Mouse (Mus musculus) midbrain, embryonic 12.5 days (tissue): ENCODE results near the gene Aldh9a1. TPM values are rescaled to one million over a fixed set of nuclear protein-coding genes. Genes with fewer than 3 reads are reported as not detected.

Experiments used
- ATAC-seq: fragments of 200-750 bp; cut with Nextera tagmentation; 2 replicates; pipeline ENCODE4 v1.8.0; 2017; ENCODE audit warnings: low read depth, moderate TSS enrichment, moderate library complexity; ENCODE audit not compliant: low FRiP score
- H3K27ac ChIP-seq: fragments of 300-500 bp; sonication (generic); replicated peaks from 2 replicates; pipeline ENCODE4 v1.5.1; 2016; ENCODE audit warnings: mild to moderate bottlenecking
- H3K27me3 ChIP-seq: fragments of 300-500 bp; sonication (generic); 2 replicates; pipeline ENCODE4 v1.6.1; 2016; ENCODE audit warnings: mild to moderate bottlenecking
- H3K36me3 ChIP-seq: fragments of 300-500 bp; sonication (generic); 2 replicates; pipeline ENCODE4 v1.6.1; 2016
- H3K4me1 ChIP-seq: fragments of 300-500 bp; sonication (generic); 2 replicates; pipeline ENCODE4 v1.6.1; 2016
- H3K4me2 ChIP-seq: fragments of 300-500 bp; sonication (generic); replicated peaks from 2 replicates; pipeline ENCODE4 v1.6.1; 2016; ENCODE audit warnings: mild to moderate bottlenecking, moderate library complexity
- H3K4me3 ChIP-seq: fragments of 300-500 bp; sonication (generic); 2 replicates; pipeline ENCODE4 v1.5.1; 2016; ENCODE audit warnings: mild to moderate bottlenecking
- H3K9ac ChIP-seq: fragments of 300-500 bp; sonication (generic); replicated peaks from 2 replicates; pipeline ENCODE4 v1.6.1; 2016; ENCODE audit warnings: mild to moderate bottlenecking, moderate library complexity
- H3K9me3 ChIP-seq: fragments of 300-500 bp; sonication (generic); 2 replicates; pipeline ENCODE4 v1.6.1; 2016; ENCODE audit warnings: mild to moderate bottlenecking
- WGBS: fragments of 180-500 bp; shearing (Covaris S2); methylation state at CpG from one replicate; pipeline ENCODE4 v1.1.7; 2016; 5-methylcytosine and 5-hydroxymethylcytosine counted together
- polyA plus RNA-seq: library from polyadenylated mRNA; unstranded; fragments of >200 nt; fragmentation: Nextera tagmentation; extraction: Ambion mirVana; gene quantifications from 2 replicates; pipeline ENCODE4 v1.2.1, GENCODE M21; 2016

Aldh9a1 gene
- 31.4 and 35.4 TPM in 2 replicates for polyA plus RNA-seq

DNA sequence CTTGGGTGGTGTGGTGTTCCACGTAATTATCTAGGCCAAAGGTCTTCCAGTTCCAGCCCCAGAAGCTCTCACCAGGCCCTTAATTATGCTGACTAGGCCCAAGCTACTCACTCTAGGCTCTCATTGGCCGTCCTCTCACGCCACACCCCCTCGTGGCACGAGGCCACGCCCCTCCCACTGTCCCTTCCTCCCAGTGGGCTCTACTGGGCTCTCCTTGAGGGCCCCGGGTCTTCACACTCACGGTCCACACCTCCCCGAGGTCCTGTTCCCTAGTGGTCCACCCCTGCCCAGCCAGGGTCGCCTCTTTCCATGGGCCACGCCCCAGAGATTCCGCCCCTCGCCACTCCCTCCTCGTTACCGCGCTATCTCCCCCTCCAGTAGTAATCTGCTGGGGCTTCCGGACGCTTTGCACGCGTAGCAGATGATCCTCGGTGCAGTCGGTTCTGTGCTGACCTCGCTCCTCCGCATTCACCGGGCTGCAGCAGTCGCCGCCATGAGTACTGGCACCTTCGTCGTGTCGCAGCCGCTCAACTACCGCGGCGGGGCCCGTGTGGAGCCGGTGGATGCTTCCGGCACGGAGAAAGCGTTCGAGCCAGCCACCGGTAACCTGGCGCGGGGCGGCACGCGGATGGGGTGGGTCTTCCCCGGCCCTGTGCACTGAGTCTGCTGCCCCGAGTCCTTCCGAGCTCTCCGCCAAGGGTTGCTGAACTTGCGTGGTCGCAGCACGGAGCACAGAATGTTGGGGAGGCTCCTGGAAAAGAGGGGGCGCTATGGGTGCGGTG, at the start of gene Aldh9a1:
TSS of gene Aldh9a1 (plus strand) at position 177 of the 782 bp plus-strand sequence.
- H3K4me1 ChIP-seq, result 0 out of 2 replicates have a peak, but pooled peaks cover 3% of the 10 kb centered on the region
- peaks cover 14% of the 10 kb centered on the region for H3K36me3 ChIP-seq
- peak; percentile 98 for ATAC-seq
- under 1% methylated on average over 55 of the region's 55 CpGs for WGBS
- H3K9ac ChIP-seq, result peak within 1 kb of the TSS; percentile 76
- H3K4me2 ChIP-seq, result peak within 1 kb of the TSS; percentile 87
- no peaks in the 10 kb centered on the region for H3K27me3 ChIP-seq
- peak within 1 kb of the TSS; percentile 70 for H3K4me3 ChIP-seq
- peak within 1 kb of the TSS; percentile 50 for H3K27ac ChIP-seq
- no peaks in the 10 kb centered on the region for H3K9me3 ChIP-seq

DNA sequence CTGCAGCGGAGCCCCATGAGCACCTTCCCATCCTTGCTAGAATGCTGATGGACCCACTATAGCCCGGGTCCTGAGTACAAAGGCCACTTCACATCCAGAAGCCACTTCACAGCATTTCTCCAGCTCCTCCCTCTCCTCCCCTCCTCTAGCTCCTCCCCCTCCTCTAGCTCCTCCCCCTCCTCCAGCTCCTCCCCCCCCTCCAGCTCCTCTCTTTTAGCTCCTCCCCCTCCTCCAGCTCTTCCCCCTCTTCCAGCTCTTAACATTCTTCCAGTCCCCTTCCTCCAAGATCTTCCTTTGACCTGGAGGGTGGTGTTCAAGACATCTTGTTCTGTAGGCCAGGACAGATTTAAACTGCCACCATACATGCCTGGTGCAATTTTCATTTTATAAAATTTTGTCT, 49.7 kb upstream of the Aldh9a1 start:
- Histone ChIP-seq H3K9ac (no peak overlapping the region), H3K27ac (no peak overlapping the region), H3K9me3 (no peaks in the 10 kb centered on the region), H3K4me1 (0 out of 2 replicates have a peak, but pooled peaks cover under 1% of the 10 kb centered on the region), H3K4me2 (no peak overlapping the region), H3K4me3 (no peak overlapping the region), H3K27me3 (no peaks in the 10 kb centered on the region), H3K36me3 (no peaks in the 10 kb centered on the region)
- 82% methylated on average over 2 of the region's 2 CpGs for WGBS
- no peak for ATAC-seq

DNA sequence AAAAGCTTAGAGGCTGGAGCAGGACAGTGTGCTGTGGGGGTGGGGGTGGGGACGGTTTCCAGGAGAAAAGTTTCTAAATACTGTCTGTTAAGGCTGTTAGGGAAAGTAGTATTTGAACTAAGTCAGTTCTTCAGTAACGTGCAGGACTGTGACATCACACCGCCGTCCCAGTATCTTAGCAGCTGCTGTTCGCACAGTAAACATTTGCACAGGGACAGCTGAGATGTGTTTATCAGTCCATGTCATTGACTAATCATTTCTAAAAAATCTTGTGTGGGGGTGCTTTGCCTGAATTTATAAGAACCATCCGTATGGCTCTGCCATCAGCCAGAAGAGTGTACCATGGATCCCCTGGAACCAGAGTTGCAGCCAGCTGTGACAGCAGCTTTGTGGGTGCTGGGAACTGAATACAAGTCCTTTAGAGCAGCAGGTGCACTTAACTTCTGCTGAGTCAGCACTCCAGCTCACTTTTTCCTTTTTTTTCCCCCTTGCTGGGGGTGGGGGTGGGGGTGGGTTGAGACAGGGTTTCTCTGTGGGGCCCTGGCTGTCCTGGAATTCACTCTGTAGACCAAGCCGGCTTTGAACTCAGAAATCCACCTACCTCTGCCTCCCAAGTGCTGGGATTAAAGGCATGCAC, 44.2 kb upstream of the Aldh9a1 start:
- WGBS, result 69% methylated on average over 7 of the region's 7 CpGs
- no peak for ATAC-seq
- Histone ChIP-seq H3K4me2 (no peak overlapping the region), H3K4me3 (no peak overlapping the region), H3K4me1 (peaks cover 11% of the 10 kb centered on the region), H3K36me3 (no peaks in the 10 kb centered on the region), H3K9ac (no peak overlapping the region), H3K27me3 (no peaks in the 10 kb centered on the region), H3K9me3 (no peaks in the 10 kb centered on the region), H3K27ac (no peak overlapping the region)

DNA sequence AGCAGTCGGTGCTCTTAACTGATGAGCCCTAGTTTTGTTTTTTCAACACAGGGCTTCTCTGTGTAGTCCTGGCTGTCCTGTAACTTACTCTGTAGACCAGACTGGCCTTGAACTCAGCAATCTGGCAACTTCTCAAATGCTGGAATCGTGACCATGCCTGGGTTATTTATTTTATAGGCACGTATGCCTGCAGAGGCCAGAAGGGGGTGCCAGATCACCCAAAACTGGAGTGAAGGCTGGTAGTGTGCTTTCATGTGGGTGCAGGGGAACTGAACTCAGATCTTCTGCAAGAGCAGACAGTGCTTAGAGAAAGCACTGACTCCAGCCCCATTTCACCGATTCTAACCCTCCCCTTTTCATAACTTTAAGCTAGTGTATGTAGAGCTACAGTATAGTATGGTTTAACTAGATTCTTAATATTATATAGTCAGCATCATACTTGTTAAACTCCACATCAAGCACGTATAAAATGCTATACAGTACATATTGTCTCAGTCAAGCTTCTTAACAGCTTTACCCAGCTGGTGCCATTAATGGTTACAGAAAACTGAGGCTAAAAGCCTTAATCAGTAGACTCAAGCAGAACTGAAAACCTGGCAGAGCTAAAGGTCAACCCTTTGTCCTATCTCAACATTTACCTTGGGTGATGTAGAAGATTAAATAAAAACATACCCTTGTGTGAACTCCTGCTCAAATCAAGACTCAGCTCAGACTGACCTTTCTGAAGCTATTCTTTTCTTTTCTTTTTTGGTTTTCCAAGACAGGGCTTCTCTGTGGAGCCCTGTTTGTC, 43.1 kb upstream of the Aldh9a1 start:
- 76% methylated on average over 5 of the region's 5 CpGs for WGBS

DNA sequence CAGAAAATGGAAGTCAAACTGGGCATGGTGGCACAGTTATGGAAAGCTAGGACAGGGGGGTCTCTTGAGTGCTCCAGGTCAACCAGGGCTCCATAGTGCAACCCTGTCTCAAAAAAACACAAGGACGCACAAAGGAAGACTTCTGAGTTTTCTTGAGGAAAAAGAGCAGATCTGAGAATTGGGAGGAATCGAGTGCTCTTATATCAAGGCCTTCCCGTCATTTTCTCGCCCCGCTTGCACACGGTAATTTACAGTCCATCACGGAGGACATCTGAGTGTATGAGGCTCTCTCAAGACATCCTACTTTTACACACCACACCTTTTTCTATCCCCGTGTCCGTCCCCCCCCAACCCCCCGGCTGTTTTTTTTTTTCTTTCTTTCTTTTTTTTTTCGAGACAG, 42.1 kb upstream of the Aldh9a1 start:
- Histone ChIP-seq H3K4me2 (peak overlapping the region; percentile 82), H3K9me3 (no peaks in the 10 kb centered on the region), H3K36me3 (peaks cover 7% of the 10 kb centered on the region; the same call in 1 of the 2 replicates), H3K9ac (peak overlapping the region; percentile 90; the same call in 1 of the 2 replicates), H3K4me3 (peak overlapping the region; percentile 75), H3K27ac (0 out of 2 replicates have a peak overlapping the region, but pooled peaks have one; percentile 94), H3K27me3 (no peaks in the 10 kb centered on the region), H3K4me1 (peaks cover 11% of the 10 kb centered on the region)
- WGBS, result 70% methylated on average over 11 of the region's 11 CpGs
- no peak for ATAC-seq

More for the DNA sequence above, 43.1 kb upstream of the Aldh9a1 start:
- Histone ChIP-seq H3K36me3 (no peaks in the 10 kb centered on the region), H3K9ac (no peak overlapping the region), H3K4me3 (no peak overlapping the region), H3K4me1 (peaks cover 11% of the 10 kb centered on the region), H3K27me3 (no peaks in the 10 kb centered on the region), H3K4me2 (no peak overlapping the region), H3K9me3 (no peaks in the 10 kb centered on the region), H3K27ac (no peak overlapping the region)
- ATAC-seq, result no peak

DNA sequence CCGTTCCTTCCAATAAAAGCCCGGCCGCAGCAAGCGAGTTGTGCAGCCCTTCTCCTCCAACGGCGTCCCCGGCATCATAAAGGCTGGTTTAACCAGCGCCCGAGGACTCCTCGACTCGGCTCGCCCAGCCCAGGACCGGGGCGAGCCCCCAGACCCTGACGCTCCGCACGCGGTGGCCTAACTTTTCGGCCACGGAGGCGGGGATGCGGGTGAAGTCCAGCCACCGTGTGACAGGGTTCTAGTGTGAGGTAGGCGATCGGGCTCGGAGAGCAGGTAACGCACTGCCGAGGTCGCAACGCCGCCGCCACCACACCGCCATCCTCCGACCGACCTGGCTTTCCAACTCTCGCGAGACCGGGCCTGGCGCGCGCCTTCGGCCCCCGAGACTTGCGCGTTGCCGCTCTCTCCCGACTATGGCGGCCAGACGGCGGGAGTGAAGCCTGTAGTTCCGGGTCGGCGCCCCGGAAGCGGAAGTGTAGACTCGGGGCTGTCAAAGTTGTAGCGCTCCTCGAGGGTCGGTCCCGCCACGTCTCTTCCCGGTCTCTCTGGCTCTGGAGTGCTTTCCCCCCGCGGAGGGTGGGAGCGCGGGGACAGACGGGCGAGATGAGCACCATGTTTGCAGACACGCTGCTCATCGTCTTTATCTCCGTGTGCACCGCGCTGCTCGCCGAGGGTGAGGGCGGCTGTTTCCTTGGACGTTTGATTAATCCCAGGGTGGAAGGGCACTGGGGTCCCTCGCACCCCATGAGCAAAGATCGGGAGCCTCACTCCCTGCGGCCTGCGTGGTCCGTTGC, 41.3 kb upstream of the Aldh9a1 start, which contains the start of gene Tmco1:
TSS of gene Tmco1 (plus strand) at position 118 of the 794 bp plus-strand sequence.
- WGBS, result under 1% methylated on average over 81 of the region's 82 CpGs
- H3K4me2 ChIP-seq, result peak within 1 kb of the TSS; percentile 82
- H3K4me3 ChIP-seq, result peak within 1 kb of the TSS; percentile 75
- no peaks in the 10 kb centered on the region for H3K27me3 ChIP-seq
- H3K9ac ChIP-seq, result peak within 1 kb of the TSS; percentile 90
- H3K4me1 ChIP-seq, result peaks cover 11% of the 10 kb centered on the region
- peaks cover 7% of the 10 kb centered on the region; the same call in 1 of the 2 replicates for H3K36me3 ChIP-seq
- H3K9me3 ChIP-seq, result no peaks in the 10 kb centered on the region
- H3K27ac ChIP-seq, result peak within 1 kb of the TSS; percentile 94
- peak; percentile 98 for ATAC-seq

DNA sequence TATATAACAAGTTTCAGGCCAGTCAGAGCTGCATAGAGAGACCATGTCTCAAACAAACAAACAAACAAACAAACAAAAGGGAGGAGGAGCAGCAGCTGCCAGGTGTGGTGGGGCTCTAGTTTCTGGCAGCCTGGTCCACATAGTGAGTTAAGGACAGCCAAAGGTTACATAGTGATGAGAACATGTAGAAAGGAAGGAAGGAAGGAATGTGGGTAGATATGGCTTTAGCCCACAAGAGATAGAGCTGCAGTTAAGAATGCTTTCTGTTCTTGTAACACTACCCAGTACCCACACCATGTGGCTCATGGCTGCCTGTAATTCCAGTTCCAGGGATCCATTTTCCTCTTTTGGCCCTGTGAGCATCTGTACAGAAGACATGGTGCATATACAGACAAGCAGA, 37.4 kb upstream of the Aldh9a1 start:
- Histone ChIP-seq H3K27ac (no peak overlapping the region), H3K27me3 (no peaks in the 10 kb centered on the region), H3K4me3 (no peak overlapping the region), H3K36me3 (peaks cover 27% of the 10 kb centered on the region), H3K4me1 (peaks cover 8% of the 10 kb centered on the region), H3K4me2 (no peak overlapping the region), H3K9ac (no peak overlapping the region), H3K9me3 (no peaks in the 10 kb centered on the region)
- ATAC-seq, result no peak

DNA sequence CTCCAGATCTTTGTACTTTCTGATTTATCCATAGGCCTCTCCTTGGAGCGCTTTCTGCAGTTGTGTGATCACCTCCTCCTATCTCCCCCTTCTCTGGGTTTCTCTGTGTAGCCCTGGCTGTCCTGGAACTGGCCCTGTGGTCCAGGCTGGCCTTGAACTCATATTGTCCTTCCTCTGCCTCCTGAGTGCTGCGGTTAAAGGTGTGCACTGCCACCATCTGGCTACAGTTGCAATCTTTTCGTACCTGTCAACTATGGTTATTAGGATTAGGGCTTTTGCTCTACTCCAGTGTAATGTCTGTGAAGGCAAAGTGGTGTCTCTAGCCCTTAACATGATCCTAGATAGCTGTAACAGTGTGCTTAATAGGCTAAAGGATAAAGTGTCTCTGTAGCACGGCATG, 36.6 kb upstream of the Aldh9a1 start:
- Histone ChIP-seq H3K4me3 (no peak overlapping the region), H3K4me2 (no peak overlapping the region), H3K27me3 (no peaks in the 10 kb centered on the region), H3K4me1 (peaks cover 8% of the 10 kb centered on the region), H3K27ac (no peak overlapping the region), H3K36me3 (peaks cover 34% of the 10 kb centered on the region), H3K9ac (no peak overlapping the region), H3K9me3 (no peaks in the 10 kb centered on the region)
- no peak for ATAC-seq
- WGBS, result 84% methylated on average over 4 of the region's 4 CpGs

DNA sequence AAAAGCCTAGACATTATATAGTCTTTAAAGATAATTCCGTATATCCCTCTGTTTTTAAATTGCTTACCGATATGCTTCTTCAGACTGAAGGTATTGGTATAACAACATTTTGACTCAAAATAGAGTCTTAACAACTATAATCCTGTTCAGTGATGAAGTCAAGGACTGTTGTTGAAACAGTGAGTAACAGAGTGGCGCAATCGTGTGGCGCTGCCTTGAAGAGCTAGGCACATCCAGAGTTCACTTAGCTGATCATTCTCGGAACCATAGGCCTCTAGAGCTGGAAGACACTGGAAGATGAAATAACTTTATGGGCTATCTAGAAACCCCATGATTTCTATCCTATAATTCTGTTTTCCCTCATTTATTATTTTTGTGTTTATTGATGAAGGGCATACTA, 28.1 kb upstream of the Aldh9a1 start:
- no peaks in the 10 kb centered on the region for H3K27me3 ChIP-seq
- no peaks in the 10 kb centered on the region for H3K4me1 ChIP-seq
- WGBS, result 98% methylated on average over 6 of the region's 6 CpGs
- peaks cover 79% of the 10 kb centered on the region for H3K36me3 ChIP-seq
- H3K27ac ChIP-seq, result no peak overlapping the region
- no peak for ATAC-seq
- H3K9ac ChIP-seq, result no peak overlapping the region
- no peak overlapping the region for H3K4me2 ChIP-seq
- no peaks in the 10 kb centered on the region for H3K9me3 ChIP-seq
- H3K4me3 ChIP-seq, result no peak overlapping the region

DNA sequence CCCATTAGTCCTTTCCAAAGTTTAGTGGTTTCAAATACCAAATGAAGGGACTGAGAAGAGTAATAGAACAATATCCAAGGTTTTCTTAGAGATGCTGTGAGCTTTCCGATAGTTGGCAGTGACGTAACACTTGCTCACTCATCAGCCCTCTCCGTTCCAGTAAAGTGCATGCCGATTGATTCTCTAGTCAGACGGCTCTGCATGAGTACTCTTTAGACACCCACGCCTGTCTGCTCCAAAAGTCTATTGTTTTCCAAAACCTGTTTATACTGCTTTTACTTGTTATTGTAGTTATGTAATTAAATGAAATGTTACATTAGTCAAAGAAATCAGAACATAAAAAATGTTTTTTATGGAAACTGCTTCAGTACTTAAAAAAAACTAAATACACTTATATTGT, 21.0 kb upstream of the Aldh9a1 start:
- no peaks in the 10 kb centered on the region for H3K4me1 ChIP-seq
- no peak for ATAC-seq
- no peak overlapping the region for H3K9ac ChIP-seq
- no peaks in the 10 kb centered on the region for H3K27me3 ChIP-seq
- 88% methylated on average over 6 of the region's 6 CpGs for WGBS
- no peaks in the 10 kb centered on the region for H3K9me3 ChIP-seq
- H3K36me3 ChIP-seq, result peaks cover 71% of the 10 kb centered on the region
- H3K27ac ChIP-seq, result no peak overlapping the region
- no peak overlapping the region for H3K4me2 ChIP-seq
- no peak overlapping the region for H3K4me3 ChIP-seq

DNA sequence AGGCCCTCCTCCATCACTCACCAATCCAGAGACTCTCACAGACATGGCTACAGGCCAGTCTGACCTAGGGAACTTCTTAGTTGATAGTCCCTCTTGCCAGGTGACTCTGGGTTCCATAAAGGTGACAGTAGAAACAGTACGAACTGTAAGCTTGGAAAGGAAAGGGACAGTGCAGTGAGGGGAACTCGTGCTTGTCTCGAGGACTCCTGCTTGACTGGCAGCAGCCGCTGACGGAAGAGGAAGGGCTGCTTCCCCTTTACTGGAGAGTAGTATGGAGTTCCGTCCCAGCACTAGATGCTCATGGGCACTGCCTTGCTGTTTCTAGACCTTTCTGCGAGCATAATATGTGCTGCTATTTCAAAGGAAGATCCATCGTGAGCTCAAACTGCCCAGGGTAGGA, 18.7 kb upstream of the Aldh9a1 start:
- Histone ChIP-seq H3K4me2 (no peak overlapping the region), H3K9ac (no peak overlapping the region), H3K4me1 (no peaks in the 10 kb centered on the region), H3K9me3 (no peaks in the 10 kb centered on the region), H3K27ac (no peak overlapping the region), H3K36me3 (peaks cover 59% of the 10 kb centered on the region), H3K4me3 (no peak overlapping the region), H3K27me3 (no peaks in the 10 kb centered on the region)
- 94% methylated on average over 8 of the region's 8 CpGs for WGBS
- ATAC-seq, result no peak
